8 mouse cellular contexts compared by ENCODE assay signal in genomic region chr16:64845947-64846346, GRCm38 (mm10). TPM values are rescaled to one million over a fixed set of nuclear protein-coding genes. Genes with fewer than 3 reads are reported as not detected.
DNase-seq lines count a peak whose midpoint lies in the region; ATAC-seq and TF ChIP-seq lines count a peak whose summit lies in the region.
"Had no signal": no experiment of that assay in that cellular context is flagged by ENCODE, and none has a peak within 500 bp of the region (broad histone marks: within the 10 kb centered on the region; RNA-seq: fewer than 3 reads in every experiment).

No protein-coding gene starts in this region.

- H3K9me3 ChIP-seq in liver, embryonic 12.5 days (replicated peaks) = no peaks in the 10 kb centered on the region
- no peaks in the 10 kb centered on the region for H3K9me3 ChIP-seq in ES-E14 (ENCODE audit: control insufficient read depth, insufficient read depth, low read depth, low read length)
- H3K9me3 ChIP-seq in liver, postnatal 0 days (ENCODE audit: low read length) = no peaks in the 10 kb centered on the region
- H3K9me3 ChIP-seq: embryonic facial prominence, embryonic 13.5 days had no signal

- no peak for TF ChIP-seq EP300 in liver, postnatal 0 days (IDR thresholded peaks at IDR 0.05; ENCODE audit: low read depth)

- WGBS in liver, adult 2 months = 91% methylated on average over 8 of the region's 8 CpGs
- WGBS in liver, embryonic 12.5 days (ENCODE audit: insufficient replicate concordance) = 79% methylated on average over 8 of the region's 8 CpGs
- 87% methylated on average over 8 of the region's 8 CpGs for WGBS in liver, postnatal 0 days (ENCODE audit: insufficient replicate concordance)

- H3K79me2 ChIP-seq in liver, adult 2 months (ENCODE audit: control insufficient read depth, insufficient read depth, low read length) = peaks cover 11% of the 10 kb centered on the region; the same call in 1 of the 2 replicates

- TF ChIP-seq POLR2A in liver, adult 2 months (IDR thresholded peaks at IDR 0.05; ENCODE audit: extremely low read depth, insufficient read depth, low read length) = no peak

- TF ChIP-seq CTCF in liver, adult 2 months (IDR thresholded peaks at IDR 0.05; ENCODE audit: low read depth, low read length) = peak; percentile 32; the same call in 1 of the 2 replicates
- peak; percentile 61 for TF ChIP-seq CTCF in liver, postnatal 0 days (IDR thresholded peaks at IDR 0.05; ENCODE audit: low read depth)

- H3K4me3 ChIP-seq in liver, adult 2 months (ENCODE audit: insufficient read depth, low read depth, low read length) = no peak overlapping the region
- no peak overlapping the region for H3K4me3 ChIP-seq in liver, embryonic 12.5 days
- no peak overlapping the region for H3K4me3 ChIP-seq in ES-E14 (ENCODE audit: insufficient read depth in 1 of 2, low read depth in 1 of 2, low read length in 2 of 2, poor library complexity in 1 of 2, severe bottlenecking in 1 of 2)
- H3K4me3 ChIP-seq in liver, postnatal 0 days (ENCODE audit: low read depth, low read length) = no peak overlapping the region
- H3K4me3 ChIP-seq: embryonic facial prominence, embryonic 13.5 days had no signal

- DNase-seq in liver, adult 2 months (ENCODE audit: extremely low read depth, low read depth, low spot score) = no peak
- no peak for DNase-seq in ES-E14 (ENCODE audit: low read depth, low spot score)
- peak; percentile 21 for DNase-seq in liver, postnatal 0 days
- DNase-seq in thymus, postnatal 14 days = peak; percentile 44
- no peak for DNase-seq in adrenal gland, postnatal 10 days
- DNase-seq in heart, postnatal 14 days = no peak

- no peak for ATAC-seq in liver, embryonic 12.5 days
- no peak for ATAC-seq in liver, postnatal 0 days

- in situ Hi-C loops in ES-E14 (cut with MboI; ENCODE audit: low sequenced_read_pairs in 2 of 2, unreplicated experiment in 2 of 2) = no loop called here

- no peak overlapping the region for H3K4me2 ChIP-seq in liver, embryonic 12.5 days
- no peak overlapping the region for H3K4me2 ChIP-seq in liver, postnatal 0 days (ENCODE audit: low read depth, low read length)
- H3K4me2 ChIP-seq: embryonic facial prominence, embryonic 13.5 days had no signal

- no peaks in the 10 kb centered on the region for H3K36me3 ChIP-seq in liver, adult 2 months (ENCODE audit: control insufficient read depth, insufficient read depth, low read length)
- H3K36me3 ChIP-seq in liver, embryonic 12.5 days = 0 out of 2 replicates have a peak, but pooled peaks cover 4% of the 10 kb centered on the region
- no peaks in the 10 kb centered on the region for H3K36me3 ChIP-seq in ES-E14 (ENCODE audit: control insufficient read depth, insufficient read depth, low read length, poor library complexity, severe bottlenecking)
- no peaks in the 10 kb centered on the region for H3K36me3 ChIP-seq in liver, postnatal 0 days (replicated peaks; ENCODE audit: insufficient read depth, low read length)

- no peak overlapping the region for H3K27ac ChIP-seq in liver, adult 2 months (replicated peaks; ENCODE audit: insufficient read depth, low read depth, low read length)
- H3K27ac ChIP-seq in liver, embryonic 12.5 days = no peak overlapping the region
- H3K27ac ChIP-seq in ES-E14 (ENCODE audit: insufficient read depth, low read depth, low read length, poor library complexity, severe bottlenecking) = no peak overlapping the region
- no peak overlapping the region for H3K27ac ChIP-seq in liver, postnatal 0 days (ENCODE audit: low read depth)
- H3K27ac ChIP-seq: embryonic facial prominence, embryonic 13.5 days had no signal

- H3K9ac ChIP-seq in liver, adult 2 months (ENCODE audit: low read depth, low read length) = no peak overlapping the region
- no peak overlapping the region for H3K9ac ChIP-seq in liver, embryonic 12.5 days
- H3K9ac ChIP-seq in ES-E14 (ENCODE audit: insufficient read depth, low read depth, low read length, poor library complexity, severe bottlenecking) = no peak overlapping the region
- H3K9ac ChIP-seq in liver, postnatal 0 days (replicated peaks) = no peak overlapping the region
- H3K9ac ChIP-seq: embryonic facial prominence, embryonic 13.5 days had no signal

- intact Hi-C loops in heart, postnatal 14 days (cut with DNase I) = no loop called here

- no peaks in the 10 kb centered on the region for H3K27me3 ChIP-seq in liver, adult 2 months (ENCODE audit: control insufficient read depth, insufficient read depth, low read length)
- H3K27me3 ChIP-seq in liver, embryonic 12.5 days (replicated peaks) = no peaks in the 10 kb centered on the region
- H3K27me3 ChIP-seq in liver, postnatal 0 days (ENCODE audit: insufficient read depth, low read length) = no peaks in the 10 kb centered on the region
- H3K27me3 ChIP-seq: embryonic facial prominence, embryonic 13.5 days had no signal

- peaks cover 2% of the 10 kb centered on the region; the same call in 1 of the 2 replicates for H3K4me1 ChIP-seq in liver, adult 2 months (ENCODE audit: control insufficient read depth, insufficient read depth, low read length)
- peaks cover 37% of the 10 kb centered on the region for H3K4me1 ChIP-seq in liver, embryonic 12.5 days
- H3K4me1 ChIP-seq in ES-E14 (ENCODE audit: control insufficient read depth in 2 of 2, insufficient read depth in 2 of 2, low read length in 2 of 2, poor library complexity in 1 of 2) = no peaks in the 10 kb centered on the region
- peaks cover 13% of the 10 kb centered on the region for H3K4me1 ChIP-seq in liver, postnatal 0 days (ENCODE audit: insufficient read depth)

TF ChIP-seq in ES-E14, 5 proteins besides CTCF, POLR2A, EP300 and RAD21:
- TF ChIP-seq ZC3H11A (IDR thresholded peaks at IDR 0.05; ENCODE audit: borderline replicate concordance, low read depth, low read length) (peak; percentile 48; the same call in 1 of the 2 replicates), ZNF384 (IDR thresholded peaks at IDR 0.05; ENCODE audit: low read depth, low read length) (no peak)

RNA-seq across cellular contexts. Expression of gene Zfp654, which starts 5.5 kb away (rescaled TPM):
- 9.0 and 9.7 TPM in 2 replicates for total RNA-seq in liver, adult 2 months (2014; rRNA removed)
- 0.65 TPM in 2 replicates for polyA plus RNA-seq in liver, adult 2 months (2012; rRNA removed)
- 5.0 and 5.4 TPM in 2 replicates for polyA plus RNA-seq in liver, embryonic 12.5 days (2016; fragmentation: Nextera tagmentation; extraction: Ambion mirVana)
- 16.1 and 19.4 TPM in 2 replicates for total RNA-seq in ES-E14 (2012; rRNA removed)
- 2.1 TPM in 2 replicates for polyA plus RNA-seq in liver, postnatal 0 days (2015; fragmentation: Nextera tagmentation; extraction: Ambion mirVana)
- total RNA-seq in adrenal gland, postnatal 10 days (2021) = 10 to 100 TPM; 15.4 to 16.7 TPM
- total RNA-seq in heart, postnatal 14 days (2021) = 1 to 10 TPM; 9.6 to 10.0 TPM

RNA-seq across cellular contexts. Expression of gene Cggbp1, which starts 5.8 kb away (rescaled TPM):
- 29.5 and 32.2 TPM in 2 replicates for total RNA-seq in liver, adult 2 months (2014; rRNA removed)
- 6.7 and 7.0 TPM in 2 replicates for polyA plus RNA-seq in liver, adult 2 months (2012; rRNA removed)
- polyA plus RNA-seq in liver, embryonic 12.5 days (2016; fragmentation: Nextera tagmentation; extraction: Ambion mirVana) = 40.1 and 42.4 TPM in 2 replicates
- 63.9 and 75.4 TPM in 2 replicates for total RNA-seq in ES-E14 (2012; rRNA removed)
- 22.7 and 23.8 TPM in 2 replicates for polyA plus RNA-seq in liver, postnatal 0 days (2015; fragmentation: Nextera tagmentation; extraction: Ambion mirVana)
- 100 to 1,000 TPM; 109 to 115 TPM for total RNA-seq in adrenal gland, postnatal 10 days (2021)
- 10 to 100 TPM; 45.7 to 52.6 TPM for total RNA-seq in heart, postnatal 14 days (2021)

Comparison
In these comparisons a context has a peak if more than half of its experiments do, and no peak if none do; other contexts are left out.
1. DNase-seq: peak in liver, postnatal 0 days (single experiment) and thymus, postnatal 14 days (single experiment); none in liver, adult 2 months (single experiment), ES-E14 (single experiment), adrenal gland, postnatal 10 days (single experiment) and heart, postnatal 14 days (0 of 2).